12 mouse cellular contexts compared by ENCODE assay signal in the genomic region with DNA sequence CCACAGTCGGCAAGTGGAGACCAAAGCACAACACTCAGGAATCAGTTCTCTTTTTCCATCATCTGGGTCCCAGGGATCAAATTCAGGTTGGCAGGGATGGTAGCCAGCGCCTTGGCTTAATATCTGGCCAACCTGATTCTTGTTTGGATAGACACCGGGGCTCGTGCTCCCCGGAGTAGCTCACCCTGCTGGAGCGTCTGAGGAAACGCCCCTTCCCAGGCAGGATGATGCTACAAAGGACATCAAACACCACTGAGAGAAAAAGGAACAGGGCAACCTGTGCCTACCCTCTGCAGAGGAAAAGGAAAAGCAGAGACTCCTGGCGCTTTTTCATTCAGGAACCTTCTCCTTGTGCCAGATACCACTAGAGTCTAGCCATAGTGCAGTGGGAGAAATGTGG.
"Had no signal": no experiment of that assay in that cellular context is flagged by ENCODE, and none has a peak within 500 bp of the region (broad histone marks: within the 10 kb centered on the region; RNA-seq: fewer than 3 reads in every experiment).

No protein-coding gene starts in this region.

- H3K9ac ChIP-seq: kidney, embryonic 15.5 days; liver, embryonic 15.5 days; midbrain, embryonic 13.5 days; neural tube, embryonic 15.5 days had no signal

- H3K9me3 ChIP-seq: kidney, embryonic 15.5 days; limb, embryonic 10.5 days; liver, embryonic 15.5 days; midbrain, embryonic 13.5 days; neural tube, embryonic 15.5 days had no signal

- H3K4me3 ChIP-seq: kidney, embryonic 15.5 days; left cerebral cortex, adult 2 months; limb, embryonic 10.5 days; liver, embryonic 15.5 days; midbrain, embryonic 13.5 days; neural tube, embryonic 15.5 days had no signal

- H3K36me3 ChIP-seq: kidney, embryonic 15.5 days; limb, embryonic 10.5 days; liver, embryonic 15.5 days; midbrain, embryonic 13.5 days; neural tube, embryonic 15.5 days had no signal

- H3K27me3 ChIP-seq: kidney, embryonic 15.5 days; midbrain, embryonic 13.5 days; neural tube, embryonic 15.5 days had no signal

- H3K4me1 ChIP-seq: neural tube, embryonic 15.5 days had no signal

- DNase-seq: kidney, postnatal 14 days; lung, adult 2 months; lung, postnatal 36 days; right cerebral cortex, postnatal 4 days had no signal

- H3K4me2 ChIP-seq: kidney, embryonic 15.5 days; liver, embryonic 11.5 days; liver, embryonic 15.5 days; midbrain, embryonic 13.5 days; neural tube, embryonic 15.5 days had no signal

- H3K27ac ChIP-seq: kidney, embryonic 15.5 days; left cerebral cortex, adult 2 months; liver, embryonic 15.5 days; midbrain, embryonic 13.5 days; neural tube, embryonic 15.5 days had no signal

- ATAC-seq: lung, postnatal 0 days had no signal
